Mouse (Mus musculus) spleen, adult 12 weeks (tissue): ENCODE measurements around the gene Mpl.

Experiments
- DNase-seq: peaks from one replicate; pipeline ENCODE4 v3.0.0; 2022; ENCODE audit warnings: low spot score

Gene Mpl

DNA sequence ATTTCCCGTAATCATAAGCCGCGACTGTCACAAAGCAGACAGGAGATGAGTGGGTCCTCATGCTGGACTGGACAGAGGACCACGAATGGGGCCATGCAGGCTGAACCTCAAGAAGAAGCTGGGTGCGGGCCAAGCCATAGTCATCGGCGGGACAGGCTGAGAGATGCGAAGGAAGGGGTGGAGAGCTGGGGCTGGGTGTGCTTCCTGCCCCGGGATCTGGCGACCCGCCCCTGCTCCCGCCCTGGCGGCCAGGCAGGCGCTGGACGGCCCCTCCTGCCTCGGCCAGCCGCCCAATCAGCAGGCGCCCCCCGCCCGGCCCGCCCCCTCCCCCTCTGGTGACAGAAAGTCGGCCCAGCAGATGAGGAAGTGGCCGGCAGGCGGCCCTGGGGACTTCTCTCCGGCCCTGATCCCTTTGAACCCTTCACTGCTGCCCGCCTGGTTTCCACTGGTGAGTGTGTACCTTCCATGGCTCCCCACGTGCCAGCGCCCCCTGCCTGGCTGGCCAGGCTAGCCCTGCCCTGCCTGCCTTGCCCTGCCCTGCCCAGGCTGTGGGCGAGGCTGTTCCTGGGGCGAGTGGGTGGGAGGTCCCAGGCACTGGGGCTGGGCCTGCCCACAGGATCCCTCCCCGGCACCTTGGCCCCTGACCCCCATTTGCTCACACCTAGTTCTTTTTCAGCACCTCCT, 29.4 kb downstream of the Mpl start, which contains the start of gene Elovl1:
TSS of gene Elovl1 (plus strand) at position 326 of the 684 bp plus-strand sequence.
- peak; percentile 82 for DNase-seq

GRCm38 (mm10) chr4:118427415-118427767, 29.9 kb downstream of the Mpl start:
- no peak for DNase-seq

DNA sequence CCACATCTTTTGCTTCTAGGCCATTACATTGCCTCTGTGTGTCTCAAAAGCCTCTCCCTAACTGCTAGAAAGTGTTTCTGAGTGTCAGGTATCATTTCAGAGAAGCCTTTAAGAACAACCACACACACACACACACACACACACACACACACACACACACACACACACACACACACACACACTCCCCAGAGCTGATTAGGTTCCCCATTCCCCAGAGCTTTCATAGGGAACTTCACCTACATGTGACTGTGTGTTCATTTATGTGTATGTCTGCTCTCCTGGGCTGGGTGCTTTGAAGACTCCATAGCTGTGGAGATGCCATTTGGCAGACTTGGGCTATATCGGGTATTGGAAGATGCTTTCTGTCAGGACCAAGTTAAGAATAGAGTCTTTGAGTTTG, 31.9 kb downstream of the Mpl start:
- no peak for DNase-seq

DNA sequence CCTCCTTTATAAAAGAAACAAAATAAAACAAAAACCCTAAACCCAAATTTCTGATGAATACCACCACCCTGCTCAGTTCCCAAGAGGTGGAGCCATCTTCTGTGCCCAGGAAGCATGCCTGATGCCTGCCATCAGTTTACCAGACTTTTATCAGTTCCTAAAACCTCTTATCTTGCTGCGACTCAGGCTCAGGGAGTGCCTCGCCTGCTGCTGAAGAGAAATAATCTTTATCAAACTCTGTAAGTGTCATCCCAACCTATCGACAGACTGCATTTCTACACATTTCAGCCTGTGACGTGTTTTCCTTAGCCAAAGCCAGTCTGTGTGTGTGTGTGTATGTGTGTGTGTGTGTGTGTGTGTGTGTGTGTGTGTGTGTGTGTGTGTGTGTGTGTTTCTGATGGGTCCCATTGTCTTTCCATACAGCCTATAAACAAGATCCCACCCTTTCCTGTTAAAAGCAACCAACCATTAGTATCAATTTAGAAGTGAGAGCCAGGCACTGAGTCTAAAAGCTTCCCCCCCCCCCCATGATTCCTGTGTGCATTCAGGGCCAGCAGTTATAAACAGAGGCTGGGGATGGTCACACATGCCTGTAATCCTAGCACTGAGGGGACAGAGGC, 32.7 kb downstream of the Mpl start:
- DNase-seq, result peak; percentile 23

DNA sequence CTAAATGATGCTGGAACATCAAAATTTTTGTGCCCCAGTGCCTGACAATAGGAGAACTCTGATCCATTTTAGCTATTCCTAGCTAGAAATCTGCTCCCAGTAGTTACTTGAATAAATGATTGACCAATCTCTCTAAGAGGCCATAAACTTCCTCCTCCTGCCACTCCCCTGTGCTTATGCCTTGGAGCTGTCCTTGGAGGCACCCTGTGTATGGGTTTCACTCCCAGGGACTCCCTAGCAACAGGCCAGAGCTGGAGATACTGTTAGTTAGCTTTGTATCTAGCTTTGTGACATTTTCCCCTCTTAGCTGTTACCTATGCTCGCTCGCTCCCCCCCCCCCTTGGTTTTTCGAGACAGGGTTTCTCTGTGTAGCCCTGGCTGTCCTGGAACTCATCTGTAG, 35.9 kb downstream of the Mpl start:
- no peak for DNase-seq

- DNase-seq, result no peak
These were observed 40.1 kb downstream of the Mpl start for GRCm38 (mm10) chr4:118417112-118417797.

- DNase-seq, result no peak
These were observed 41.0 kb downstream of the Mpl start for GRCm38 (mm10) chr4:118416329-118416728.

DNA sequence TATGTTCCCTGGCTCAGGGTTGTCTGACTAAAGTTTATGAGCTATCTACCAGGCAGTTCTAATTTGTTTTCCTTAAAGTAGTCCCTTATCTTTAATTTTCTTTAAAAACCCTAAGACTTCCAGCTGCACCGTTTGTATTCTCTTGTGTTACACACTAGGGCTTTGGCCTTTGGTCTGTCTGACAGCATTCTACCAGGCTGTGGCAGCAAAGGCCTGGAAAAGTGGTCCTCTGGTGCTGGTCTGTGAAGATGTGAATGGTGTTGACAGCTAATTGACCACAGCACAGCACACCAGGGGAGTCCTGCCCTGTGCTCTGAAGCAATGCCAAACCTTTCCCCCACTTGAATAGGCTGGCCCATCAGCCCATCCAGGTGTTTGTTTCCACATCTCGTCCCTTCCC, 41.5 kb downstream of the Mpl start:
- DNase-seq, result no peak

DNA sequence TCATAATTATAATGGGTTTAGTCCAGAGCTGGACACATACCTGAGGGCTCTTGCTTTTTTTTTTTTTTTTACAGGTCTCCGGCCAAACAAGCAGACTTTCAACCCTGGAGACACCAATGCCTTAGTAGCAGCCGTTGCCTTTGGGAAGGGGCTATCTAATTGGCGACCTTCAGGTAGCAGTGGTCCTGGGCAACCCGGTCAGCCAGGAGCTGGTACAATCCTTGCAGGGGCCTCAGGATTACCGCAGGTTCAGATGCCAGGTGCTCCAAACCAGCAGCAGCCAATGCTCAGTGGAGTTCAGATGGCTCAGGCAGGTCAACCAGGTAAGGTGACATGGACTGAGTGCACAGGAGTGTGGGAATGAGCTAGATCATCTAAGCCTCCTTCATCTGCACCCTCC, 43.8 kb downstream of the Mpl start:
- no peak for DNase-seq

GRCm38 (mm10) chr4:118410871-118411270, 46.4 kb downstream of the Mpl start:
- no peak for DNase-seq

- peak; percentile 86 for DNase-seq
These were observed 48.0 kb downstream of the Mpl start, which contains the start of the genes Szt2 and Med8 for GRCm38 (mm10) chr4:118409142-118409900. Szt2 (minus strand) TSS chr4:118409273. Med8 (plus strand) TSS chr4:118409337.

- no peak for DNase-seq
These were observed 54.6 kb downstream of the Mpl start for GRCm38 (mm10) chr4:118402701-118403100.

DNA sequence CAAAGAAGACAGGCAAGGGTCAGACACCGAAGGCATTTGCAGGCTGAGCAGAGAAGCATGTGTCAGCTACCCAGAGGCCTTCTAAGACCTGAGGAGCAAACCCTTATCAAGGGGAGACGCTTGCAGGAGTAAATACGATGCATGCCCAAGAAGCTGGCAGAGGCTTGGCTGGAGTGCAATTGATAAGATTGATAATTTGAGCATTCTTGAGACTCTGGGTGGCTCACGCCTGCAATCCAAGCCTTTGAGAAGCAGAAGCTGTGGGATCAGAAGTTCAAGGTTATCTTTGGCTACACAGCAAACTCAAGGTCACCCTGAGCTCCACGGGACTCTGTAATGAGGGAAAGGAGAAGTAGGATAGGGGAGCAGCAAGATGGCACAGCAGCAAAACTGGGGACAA, 55.4 kb downstream of the Mpl start:
- no peak for DNase-seq

DNA sequence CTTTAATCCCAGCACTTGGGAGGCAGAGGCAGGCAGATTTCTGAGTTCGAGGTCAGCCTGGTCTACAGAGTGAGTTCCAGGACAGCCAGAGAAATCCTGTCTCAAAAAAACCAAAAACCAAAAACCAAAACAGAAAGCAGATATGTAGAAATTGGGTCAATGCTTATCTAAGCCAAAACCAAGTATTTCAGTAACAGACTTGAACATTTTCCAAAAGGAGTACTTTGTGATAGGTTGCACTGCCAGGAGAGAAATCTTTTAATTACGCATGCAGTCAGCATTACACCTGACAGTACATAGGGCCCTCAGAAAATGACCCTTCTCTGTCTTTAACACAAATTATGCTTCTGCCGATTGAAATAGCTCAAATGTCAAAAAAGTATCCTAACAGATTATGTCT, 55.9 kb downstream of the Mpl start:
- no peak for DNase-seq

- no peak for DNase-seq
These were observed 58.9 kb downstream of the Mpl start for GRCm38 (mm10) chr4:118398400-118398799.

DNA sequence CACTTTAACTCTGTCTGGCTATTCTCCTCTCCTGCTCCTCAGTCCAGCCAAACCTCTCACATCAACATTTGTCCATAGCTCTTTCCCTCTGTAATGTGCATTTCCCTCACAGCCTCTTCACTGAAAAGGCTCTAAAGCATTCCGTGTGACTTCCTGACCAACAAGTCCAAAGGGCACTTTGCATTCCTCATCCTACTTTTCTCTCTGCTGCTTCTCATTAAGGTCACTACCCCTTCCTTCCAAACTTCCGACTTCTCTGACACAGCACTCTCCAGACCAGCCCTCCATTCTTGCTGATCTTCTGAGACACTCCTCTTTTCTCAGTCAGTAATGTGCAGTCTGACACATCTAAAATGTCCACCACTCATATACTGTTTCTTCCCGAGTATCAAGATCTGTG, 60.9 kb downstream of the Mpl start:
- no peak for DNase-seq

GRCm38 (mm10) chr4:118395289-118395688, 62.0 kb downstream of the Mpl start:
- DNase-seq, result no peak

- DNase-seq, result no peak
These were observed 62.8 kb downstream of the Mpl start for GRCm38 (mm10) chr4:118394505-118394904.
